Mouse (Mus musculus) retina, postnatal 1 day (tissue): ENCODE results near the gene Ctdnep1.
"Not testable (repeated sequence)": the region's sequence is repeated elsewhere in the genome, so short reads cannot be mapped to it uniquely, and the experiment has no call there.

Source experiments
- DNase-seq: peaks from one replicate; pipeline ENCODE4 v3.0.0-alpha.2; 2012

Ctdnep1 gene

GRCm38 (mm10) chr11:70013408-70013807 is 32.5 kb downstream of the Ctdnep1 start:
- DNase-seq, result no peak

GRCm38 (mm10) chr11:70014051-70014450 is 33.1 kb downstream of the Ctdnep1 start:
- no peak for DNase-seq

- peak; percentile 91 for DNase-seq
Observed at GRCm38 (mm10) chr11:70014880-70015558, 34.1 kb downstream of the Ctdnep1 start, which contains the start of gene Acadvl. Gene Acadvl (minus strand): TSS chr11:70015411.

- DNase-seq, result no peak
Observed at GRCm38 (mm10) chr11:70015677-70016076, 34.7 kb downstream of the Ctdnep1 start.

- not testable (repeated sequence) for DNase-seq
Observed at GRCm38 (mm10) chr11:70016177-70016576, 35.2 kb downstream of the Ctdnep1 start.

- DNase-seq, result no peak
Observed at GRCm38 (mm10) chr11:70016669-70017068, 35.7 kb downstream of the Ctdnep1 start, which contains the start of gene Dlg4. Gene Dlg4 (plus strand): TSS chr11:70016942.

- DNase-seq, result no peak
Observed at GRCm38 (mm10) chr11:70017199-70017767, 36.3 kb downstream of the Ctdnep1 start.

- DNase-seq, result peak; percentile 88
Observed at GRCm38 (mm10) chr11:70018131-70018990, 37.4 kb downstream of the Ctdnep1 start.

GRCm38 (mm10) chr11:70019495-70020021 is 38.6 kb downstream of the Ctdnep1 start:
- DNase-seq, result no peak

- DNase-seq, result no peak
Observed at GRCm38 (mm10) chr11:70020022-70020631, 39.2 kb downstream of the Ctdnep1 start.

- peak; percentile 94 for DNase-seq
Observed at GRCm38 (mm10) chr11:70020731-70021263, 39.8 kb downstream of the Ctdnep1 start.

- peak; percentile 100 for DNase-seq
Observed at GRCm38 (mm10) chr11:70021264-70022132, 40.5 kb downstream of the Ctdnep1 start.

- peak; percentile 69 for DNase-seq
Observed at GRCm38 (mm10) chr11:70023481-70024150, 42.7 kb downstream of the Ctdnep1 start.

- no peak for DNase-seq
Observed at GRCm38 (mm10) chr11:70024151-70024514, 43.2 kb downstream of the Ctdnep1 start.

- DNase-seq, result peak; percentile 82
Observed at GRCm38 (mm10) chr11:70026689-70027088, 45.7 kb downstream of the Ctdnep1 start.

GRCm38 (mm10) chr11:70027397-70027796 is 46.4 kb downstream of the Ctdnep1 start:
- peak; percentile 43 for DNase-seq

GRCm38 (mm10) chr11:70028401-70029129 is 47.6 kb downstream of the Ctdnep1 start:
- DNase-seq, result no peak

GRCm38 (mm10) chr11:70029130-70029801 is 48.3 kb downstream of the Ctdnep1 start:
- DNase-seq, result peak; percentile 97

GRCm38 (mm10) chr11:70029829-70030550 is 49.0 kb downstream of the Ctdnep1 start:
- DNase-seq, result no peak
